Mouse (Mus musculus): ENCODE results near the gene N4bp2l1. TPM values are rescaled to one million over a fixed set of nuclear protein-coding genes. Genes with fewer than 3 reads are reported as not detected.

N4bp2l1 gene
- polyA plus RNA-seq, 1 experiment from 2014 or later, result 5.8 TPM

- Histone ChIP-seq H3K27ac (ENCODE audit: low read length) (no peak overlapping the region), H3K36me3 (ENCODE audit: insufficient read depth, low read length) (0 out of 2 replicates have a peak, but pooled peaks cover 3% of the 10 kb centered on the region), H3K27me3 (ENCODE audit: insufficient read depth, low read length) (no peaks in the 10 kb centered on the region), H3K4me3 (ENCODE audit: low read length) (no peak overlapping the region), H3K9ac (replicated peaks; ENCODE audit: low read length) (no peak overlapping the region), H3K9me3 (ENCODE audit: low read length) (no peaks in the 10 kb centered on the region), H3K4me2 (replicated peaks; ENCODE audit: low read depth, low read length) (no peak overlapping the region), H3K4me1 (ENCODE audit: insufficient read depth, low read length) (peaks cover 6% of the 10 kb centered on the region)
- ATAC-seq (ENCODE audit: low FRiP score, low TSS enrichment), result no peak
- 68% methylated on average over 3 of the region's 3 CpGs for WGBS
These were observed 22.6 kb downstream of the N4bp2l1 start for GRCm38 (mm10) chr5:150574403-150574802.

- 83% methylated on average over 11 of the region's 11 CpGs for WGBS
- 0 out of 2 replicates have a peak, but pooled peaks cover 3% of the 10 kb centered on the region for H3K36me3 ChIP-seq (ENCODE audit: insufficient read depth, low read length)
- H3K9me3 ChIP-seq (ENCODE audit: low read length), result no peaks in the 10 kb centered on the region
- H3K27ac ChIP-seq (ENCODE audit: low read length), result no peak overlapping the region
- no peak overlapping the region for H3K4me3 ChIP-seq (ENCODE audit: low read length)
- no peak overlapping the region for H3K9ac ChIP-seq (replicated peaks; ENCODE audit: low read length)
- no peaks in the 10 kb centered on the region for H3K4me1 ChIP-seq (ENCODE audit: insufficient read depth, low read length)
- H3K4me2 ChIP-seq (replicated peaks; ENCODE audit: low read depth, low read length), result no peak overlapping the region
- H3K27me3 ChIP-seq (ENCODE audit: insufficient read depth, low read length), result no peaks in the 10 kb centered on the region
- ATAC-seq (ENCODE audit: low FRiP score, low TSS enrichment), result no peak
These were observed 26.3 kb downstream of the N4bp2l1 start for GRCm38 (mm10) chr5:150570496-150571219.

- 94% methylated on average over 5 of the region's 5 CpGs for WGBS
- no peak overlapping the region for H3K9ac ChIP-seq (replicated peaks; ENCODE audit: low read length)
These were observed 30.0 kb downstream of the N4bp2l1 start for GRCm38 (mm10) chr5:150566971-150567370.

GRCm38 (mm10) chr5:150566226-150566625 is 30.8 kb downstream of the N4bp2l1 start:
- Histone ChIP-seq H3K9ac (replicated peaks; ENCODE audit: low read length) (no peak overlapping the region), H3K27me3 (ENCODE audit: insufficient read depth, low read length) (no peaks in the 10 kb centered on the region), H3K36me3 (ENCODE audit: insufficient read depth, low read length) (peaks cover 4% of the 10 kb centered on the region; the same call in 1 of the 2 replicates), H3K4me2 (replicated peaks; ENCODE audit: low read depth, low read length) (no peak overlapping the region), H3K4me1 (ENCODE audit: insufficient read depth, low read length) (no peaks in the 10 kb centered on the region), H3K9me3 (ENCODE audit: low read length) (no peaks in the 10 kb centered on the region), H3K4me3 (ENCODE audit: low read length) (no peak overlapping the region), H3K27ac (ENCODE audit: low read length) (no peak overlapping the region)
- ATAC-seq (ENCODE audit: low FRiP score, low TSS enrichment), result no peak
- 63% methylated on average over 3 of the region's 3 CpGs for WGBS

More at GRCm38 (mm10) chr5:150566971-150567370, 30.0 kb downstream of the N4bp2l1 start:
- H3K27me3 ChIP-seq (ENCODE audit: insufficient read depth, low read length), result no peaks in the 10 kb centered on the region
- no peaks in the 10 kb centered on the region for H3K9me3 ChIP-seq (ENCODE audit: low read length)
- no peak for ATAC-seq (ENCODE audit: low FRiP score, low TSS enrichment)
- no peaks in the 10 kb centered on the region for H3K4me1 ChIP-seq (ENCODE audit: insufficient read depth, low read length)
- H3K4me2 ChIP-seq (replicated peaks; ENCODE audit: low read depth, low read length), result no peak overlapping the region
- peaks cover 7% of the 10 kb centered on the region; the same call in 1 of the 2 replicates for H3K36me3 ChIP-seq (ENCODE audit: insufficient read depth, low read length)
- H3K27ac ChIP-seq (ENCODE audit: low read length), result no peak overlapping the region
- H3K4me3 ChIP-seq (ENCODE audit: low read length), result no peak overlapping the region

- Histone ChIP-seq H3K4me2 (replicated peaks; ENCODE audit: low read depth, low read length) (no peak overlapping the region), H3K36me3 (ENCODE audit: insufficient read depth, low read length) (peaks cover 13% of the 10 kb centered on the region), H3K27me3 (ENCODE audit: insufficient read depth, low read length) (no peaks in the 10 kb centered on the region), H3K9ac (replicated peaks; ENCODE audit: low read length) (no peak overlapping the region), H3K4me1 (ENCODE audit: insufficient read depth, low read length) (no peaks in the 10 kb centered on the region), H3K9me3 (ENCODE audit: low read length) (no peaks in the 10 kb centered on the region), H3K27ac (ENCODE audit: low read length) (no peak overlapping the region), H3K4me3 (ENCODE audit: low read length) (no peak overlapping the region)
- ATAC-seq (ENCODE audit: low FRiP score, low TSS enrichment), result no peak
- WGBS, result 94% methylated on average over 6 of the region's 6 CpGs
These were observed 32.6 kb downstream of the N4bp2l1 start for GRCm38 (mm10) chr5:150564426-150564825.

GRCm38 (mm10) chr5:150561783-150562182 is 35.2 kb downstream of the N4bp2l1 start:
- Histone ChIP-seq H3K36me3 (ENCODE audit: insufficient read depth, low read length) (peaks cover 25% of the 10 kb centered on the region), H3K4me1 (ENCODE audit: insufficient read depth, low read length) (no peaks in the 10 kb centered on the region), H3K4me3 (ENCODE audit: low read length) (no peak overlapping the region), H3K9me3 (ENCODE audit: low read length) (no peaks in the 10 kb centered on the region), H3K27ac (ENCODE audit: low read length) (no peak overlapping the region), H3K9ac (replicated peaks; ENCODE audit: low read length) (no peak overlapping the region), H3K27me3 (ENCODE audit: insufficient read depth, low read length) (no peaks in the 10 kb centered on the region), H3K4me2 (replicated peaks; ENCODE audit: low read depth, low read length) (no peak overlapping the region)
- ATAC-seq (ENCODE audit: low FRiP score, low TSS enrichment), result no peak
- 90% methylated on average over 5 of the region's 5 CpGs for WGBS

GRCm38 (mm10) chr5:150561376-150561775 is 35.6 kb downstream of the N4bp2l1 start:
- no peak overlapping the region for H3K9ac ChIP-seq (replicated peaks; ENCODE audit: low read length)
- H3K27me3 ChIP-seq (ENCODE audit: insufficient read depth, low read length), result no peaks in the 10 kb centered on the region
- no peaks in the 10 kb centered on the region for H3K4me1 ChIP-seq (ENCODE audit: insufficient read depth, low read length)
- ATAC-seq (ENCODE audit: low FRiP score, low TSS enrichment), result no peak
- no peak overlapping the region for H3K4me3 ChIP-seq (ENCODE audit: low read length)
- no peak overlapping the region for H3K27ac ChIP-seq (ENCODE audit: low read length)
- peaks cover 26% of the 10 kb centered on the region for H3K36me3 ChIP-seq (ENCODE audit: insufficient read depth, low read length)
- no peaks in the 10 kb centered on the region for H3K9me3 ChIP-seq (ENCODE audit: low read length)
- H3K4me2 ChIP-seq (replicated peaks; ENCODE audit: low read depth, low read length), result no peak overlapping the region

- no peaks in the 10 kb centered on the region for H3K27me3 ChIP-seq (ENCODE audit: insufficient read depth, low read length)
- no peak overlapping the region for H3K4me2 ChIP-seq (replicated peaks; ENCODE audit: low read depth, low read length)
- no peaks in the 10 kb centered on the region for H3K4me1 ChIP-seq (ENCODE audit: insufficient read depth, low read length)
- no peak overlapping the region for H3K27ac ChIP-seq (ENCODE audit: low read length)
- H3K36me3 ChIP-seq (ENCODE audit: insufficient read depth, low read length), result peaks cover 26% of the 10 kb centered on the region
- no peak overlapping the region for H3K9ac ChIP-seq (replicated peaks; ENCODE audit: low read length)
- no peak overlapping the region for H3K4me3 ChIP-seq (ENCODE audit: low read length)
- no peaks in the 10 kb centered on the region for H3K9me3 ChIP-seq (ENCODE audit: low read length)
- 95% methylated on average over 5 of the region's 5 CpGs for WGBS
- no peak for ATAC-seq (ENCODE audit: low FRiP score, low TSS enrichment)
These were observed 36.1 kb downstream of the N4bp2l1 start for GRCm38 (mm10) chr5:150560851-150561250.

GRCm38 (mm10) chr5:150559519-150560103 is 37.4 kb downstream of the N4bp2l1 start:
- WGBS, result 94% methylated on average over 6 of the region's 6 CpGs
- Histone ChIP-seq H3K4me2 (replicated peaks; ENCODE audit: low read depth, low read length) (no peak overlapping the region), H3K9me3 (ENCODE audit: low read length) (no peaks in the 10 kb centered on the region), H3K4me1 (ENCODE audit: insufficient read depth, low read length) (no peaks in the 10 kb centered on the region), H3K36me3 (ENCODE audit: insufficient read depth, low read length) (peaks cover 26% of the 10 kb centered on the region), H3K27ac (ENCODE audit: low read length) (no peak overlapping the region), H3K9ac (replicated peaks; ENCODE audit: low read length) (no peak overlapping the region), H3K4me3 (ENCODE audit: low read length) (no peak overlapping the region), H3K27me3 (ENCODE audit: insufficient read depth, low read length) (no peaks in the 10 kb centered on the region)
- no peak for ATAC-seq (ENCODE audit: low FRiP score, low TSS enrichment)

GRCm38 (mm10) chr5:150551637-150552036 is 45.4 kb downstream of the N4bp2l1 start:
- Histone ChIP-seq H3K27ac (ENCODE audit: low read length) (no peak overlapping the region), H3K4me3 (ENCODE audit: low read length) (no peak overlapping the region), H3K9ac (replicated peaks; ENCODE audit: low read length) (no peak overlapping the region), H3K4me1 (ENCODE audit: insufficient read depth, low read length) (no peaks in the 10 kb centered on the region), H3K4me2 (replicated peaks; ENCODE audit: low read depth, low read length) (no peak overlapping the region), H3K27me3 (ENCODE audit: insufficient read depth, low read length) (no peaks in the 10 kb centered on the region), H3K9me3 (ENCODE audit: low read length) (no peaks in the 10 kb centered on the region), H3K36me3 (ENCODE audit: insufficient read depth, low read length) (peaks cover 29% of the 10 kb centered on the region)
- ATAC-seq (ENCODE audit: low FRiP score, low TSS enrichment), result no peak
- 39% methylated on average over 3 of the region's 3 CpGs for WGBS
